Mouse (Mus musculus) ES-E14 (cell line): Measurements from ENCODE around the gene Sgms2.

ENCODE experiments used
- CHD2 ChIP-seq: IDR thresholded peaks from 2 replicates; pipeline ENCODE4 v1.6.1; 2014; ENCODE audit warnings: mild to moderate bottlenecking, low read depth, low read length, inconsistent platforms
- HCFC1 ChIP-seq: IDR thresholded peaks from 2 replicates; pipeline ENCODE4 v1.6.1; 2012; ENCODE audit warnings: low read length, inconsistent platforms, borderline replicate concordance; ENCODE audit not compliant: insufficient read depth
- MAFK ChIP-seq: IDR thresholded peaks from 2 replicates; pipeline ENCODE4 v1.6.1; 2014; ENCODE audit warnings: mild to moderate bottlenecking, low read depth, low read length, inconsistent platforms; ENCODE audit not compliant: insufficient read depth
- ZC3H11A ChIP-seq: IDR thresholded peaks from 2 replicates; pipeline ENCODE4 v1.6.1; 2012; ENCODE audit warnings: low read depth, mild to moderate bottlenecking, inconsistent platforms, low read length, borderline replicate concordance
- ZNF384 ChIP-seq: IDR thresholded peaks from 2 replicates; pipeline ENCODE4 v1.6.1; 2012; ENCODE audit warnings: low read depth, low read length, inconsistent platforms

DNA sequence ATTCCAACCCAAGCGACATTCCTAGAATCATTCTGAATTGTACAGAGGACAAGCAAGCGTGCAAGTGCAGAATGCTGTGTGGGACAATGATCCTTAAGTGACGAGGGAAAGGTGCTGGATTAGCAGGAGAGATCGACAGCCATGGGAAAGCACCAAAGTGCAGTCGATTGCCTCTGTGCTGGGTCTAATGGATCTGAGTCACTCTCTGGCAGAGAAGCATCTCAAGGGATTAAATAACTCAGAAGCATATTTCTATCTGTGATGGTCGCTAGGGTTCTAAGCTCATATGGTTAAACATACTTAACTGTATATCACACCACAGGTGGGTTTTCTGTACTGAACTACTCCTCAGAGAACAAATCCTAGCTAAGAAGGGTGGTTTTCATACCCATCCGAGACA, 118.2 kb downstream of the Sgms2 start:
- TF ChIP-seq CHD2, result no peak
- TF ChIP-seq ZC3H11A, result no peak
- no peak for TF ChIP-seq HCFC1
- no peak for TF ChIP-seq ZNF384
- no peak for TF ChIP-seq MAFK
